Mouse (Mus musculus): Measurements from ENCODE around the gene Brat1. TPM values are rescaled to one million over a fixed set of nuclear protein-coding genes. Genes with fewer than 3 reads are reported as not detected.
"Not testable (repeated sequence)": the region's sequence is repeated elsewhere in the genome, so short reads cannot be mapped to it uniquely, and the experiment has no call there.

The Brat1 gene
- polyA plus RNA-seq, 1 experiment from 2014 or later = 24.3 TPM

GRCm38 (mm10) chr5:140672603-140673002 lies 32.2 kb upstream of the Brat1 start:
- not testable (repeated sequence) for H3K9me3 ChIP-seq (ENCODE audit: control insufficient read depth, low read length); H3K4me3 ChIP-seq (ENCODE audit: low read length); H3K27me3 ChIP-seq (replicated peaks; ENCODE audit: control insufficient read depth, insufficient read depth, low read length); H3K4me1 ChIP-seq (ENCODE audit: control insufficient read depth, insufficient read depth, low read depth, low read length); H3K27ac ChIP-seq (ENCODE audit: low read depth, low read length); ATAC-seq; H3K4me2 ChIP-seq (ENCODE audit: low read length); H3K9ac ChIP-seq (ENCODE audit: low read depth, low read length)
- H3K36me3 ChIP-seq (ENCODE audit: control insufficient read depth, insufficient read depth, low read length) = peaks cover 35% of the 10 kb centered on the region
- WGBS = 90% methylated on average over 6 of the region's 6 CpGs

GRCm38 (mm10) chr5:140674036-140674435 lies 30.8 kb upstream of the Brat1 start:
- WGBS = 88% methylated on average over 17 of the region's 17 CpGs
- H3K9ac ChIP-seq (ENCODE audit: low read depth, low read length) = no peak overlapping the region
- H3K9me3 ChIP-seq (ENCODE audit: control insufficient read depth, low read length) = peaks cover 2% of the 10 kb centered on the region; the same call in 1 of the 2 replicates
- no peaks in the 10 kb centered on the region for H3K4me1 ChIP-seq (ENCODE audit: control insufficient read depth, insufficient read depth, low read depth, low read length)
- no peak overlapping the region for H3K4me3 ChIP-seq (ENCODE audit: low read length)
- H3K27ac ChIP-seq (ENCODE audit: low read depth, low read length) = no peak overlapping the region
- peaks cover 31% of the 10 kb centered on the region for H3K36me3 ChIP-seq (ENCODE audit: control insufficient read depth, insufficient read depth, low read length)
- no peak for ATAC-seq
- H3K27me3 ChIP-seq (replicated peaks; ENCODE audit: control insufficient read depth, insufficient read depth, low read length) = no peaks in the 10 kb centered on the region
- H3K4me2 ChIP-seq (ENCODE audit: low read length) = no peak overlapping the region

GRCm38 (mm10) chr5:140675079-140675478 lies 29.7 kb upstream of the Brat1 start:
- H3K9ac ChIP-seq (ENCODE audit: low read depth, low read length) = no peak overlapping the region
- no peaks in the 10 kb centered on the region for H3K9me3 ChIP-seq (ENCODE audit: control insufficient read depth, low read length)
- H3K4me1 ChIP-seq (ENCODE audit: control insufficient read depth, insufficient read depth, low read depth, low read length) = no peaks in the 10 kb centered on the region
- whole genome bisulfite sequencing = 63% methylated on average over 11 of the region's 11 CpGs
- no peak for ATAC-seq
- no peak overlapping the region for H3K4me3 ChIP-seq (ENCODE audit: low read length)
- H3K36me3 ChIP-seq (ENCODE audit: control insufficient read depth, insufficient read depth, low read length) = peaks cover 21% of the 10 kb centered on the region
- H3K4me2 ChIP-seq (ENCODE audit: low read length) = no peak overlapping the region
- H3K27me3 ChIP-seq (replicated peaks; ENCODE audit: control insufficient read depth, insufficient read depth, low read length) = no peaks in the 10 kb centered on the region
- no peak overlapping the region for H3K27ac ChIP-seq (ENCODE audit: low read depth, low read length)

- no peak overlapping the region for H3K4me3 ChIP-seq (ENCODE audit: low read length)
- H3K9me3 ChIP-seq (ENCODE audit: control insufficient read depth, low read length) = no peaks in the 10 kb centered on the region
- no peaks in the 10 kb centered on the region for H3K4me1 ChIP-seq (ENCODE audit: control insufficient read depth, insufficient read depth, low read depth, low read length)
- H3K27me3 ChIP-seq (replicated peaks; ENCODE audit: control insufficient read depth, insufficient read depth, low read length) = no peaks in the 10 kb centered on the region
- no peak for ATAC-seq
- no peak overlapping the region for H3K9ac ChIP-seq (ENCODE audit: low read depth, low read length)
- H3K4me2 ChIP-seq (ENCODE audit: low read length) = no peak overlapping the region
- H3K36me3 ChIP-seq (ENCODE audit: control insufficient read depth, insufficient read depth, low read length) = peaks cover 22% of the 10 kb centered on the region
- H3K27ac ChIP-seq (ENCODE audit: low read depth, low read length) = no peak overlapping the region; the same call in 1 of the 2 replicates
- 80% methylated on average over 11 of the region's 11 CpGs for whole genome bisulfite sequencing
Measured at GRCm38 (mm10) chr5:140675640-140676039, 29.2 kb upstream of the Brat1 start.

- no peak overlapping the region for H3K4me2 ChIP-seq (ENCODE audit: low read length)
- peaks cover 22% of the 10 kb centered on the region for H3K36me3 ChIP-seq (ENCODE audit: control insufficient read depth, insufficient read depth, low read length)
- H3K4me1 ChIP-seq (ENCODE audit: control insufficient read depth, insufficient read depth, low read depth, low read length) = no peaks in the 10 kb centered on the region
- H3K9ac ChIP-seq (ENCODE audit: low read depth, low read length) = no peak overlapping the region
- H3K9me3 ChIP-seq (ENCODE audit: control insufficient read depth, low read length) = no peaks in the 10 kb centered on the region
- WGBS = 89% methylated on average over 6 of the region's 6 CpGs
- no peak overlapping the region for H3K27ac ChIP-seq (ENCODE audit: low read depth, low read length)
- no peaks in the 10 kb centered on the region for H3K27me3 ChIP-seq (replicated peaks; ENCODE audit: control insufficient read depth, insufficient read depth, low read length)
- ATAC-seq = no peak
- H3K4me3 ChIP-seq (ENCODE audit: low read length) = no peak overlapping the region
Measured at GRCm38 (mm10) chr5:140677137-140677536, 27.7 kb upstream of the Brat1 start.

- Histone ChIP-seq H3K4me2 (ENCODE audit: low read length) (no peak overlapping the region), H3K27ac (ENCODE audit: low read depth, low read length) (no peak overlapping the region), H3K4me3 (ENCODE audit: low read length) (no peak overlapping the region), H3K9me3 (ENCODE audit: control insufficient read depth, low read length) (no peaks in the 10 kb centered on the region), H3K36me3 (ENCODE audit: control insufficient read depth, insufficient read depth, low read length) (peaks cover 17% of the 10 kb centered on the region), H3K27me3 (replicated peaks; ENCODE audit: control insufficient read depth, insufficient read depth, low read length) (no peaks in the 10 kb centered on the region), H3K9ac (ENCODE audit: low read depth, low read length) (no peak overlapping the region), H3K4me1 (ENCODE audit: control insufficient read depth, insufficient read depth, low read depth, low read length) (no peaks in the 10 kb centered on the region)
- ATAC-seq = no peak
- 86% methylated on average over 6 of the region's 6 CpGs for WGBS
Measured at GRCm38 (mm10) chr5:140680051-140680450, 24.8 kb upstream of the Brat1 start.

- H3K4me1 ChIP-seq (ENCODE audit: control insufficient read depth, insufficient read depth, low read depth, low read length) = no peaks in the 10 kb centered on the region
- no peak overlapping the region for H3K9ac ChIP-seq (ENCODE audit: low read depth, low read length)
- H3K36me3 ChIP-seq (ENCODE audit: control insufficient read depth, insufficient read depth, low read length) = peaks cover 17% of the 10 kb centered on the region
- ATAC-seq = no peak
- no peaks in the 10 kb centered on the region for H3K9me3 ChIP-seq (ENCODE audit: control insufficient read depth, low read length)
- no peak overlapping the region for H3K4me3 ChIP-seq (ENCODE audit: low read length)
- no peaks in the 10 kb centered on the region for H3K27me3 ChIP-seq (replicated peaks; ENCODE audit: control insufficient read depth, insufficient read depth, low read length)
- 100% methylated on average over 1 of the region's 1 CpGs for WGBS
- no peak overlapping the region for H3K27ac ChIP-seq (ENCODE audit: low read depth, low read length)
- no peak overlapping the region for H3K4me2 ChIP-seq (ENCODE audit: low read length)
Measured at GRCm38 (mm10) chr5:140680950-140681349, 23.9 kb upstream of the Brat1 start.

- Histone ChIP-seq H3K9ac (ENCODE audit: low read depth, low read length) (no peak overlapping the region), H3K27ac (ENCODE audit: low read depth, low read length) (no peak overlapping the region), H3K36me3 (ENCODE audit: control insufficient read depth, insufficient read depth, low read length) (peaks cover 10% of the 10 kb centered on the region), H3K27me3 (replicated peaks; ENCODE audit: control insufficient read depth, insufficient read depth, low read length) (no peaks in the 10 kb centered on the region), H3K4me1 (ENCODE audit: control insufficient read depth, insufficient read depth, low read depth, low read length) (no peaks in the 10 kb centered on the region), H3K4me2 (ENCODE audit: low read length) (no peak overlapping the region), H3K9me3 (ENCODE audit: control insufficient read depth, low read length) (no peaks in the 10 kb centered on the region), H3K4me3 (ENCODE audit: low read length) (no peak overlapping the region)
- no peak for ATAC-seq
- WGBS = 94% methylated on average over 6 of the region's 6 CpGs
Measured at GRCm38 (mm10) chr5:140682113-140682512, 22.7 kb upstream of the Brat1 start.

GRCm38 (mm10) chr5:140684343-140685148 lies 20.3 kb upstream of the Brat1 start:
- peak; percentile 74 for ATAC-seq
- Histone ChIP-seq H3K4me3 (ENCODE audit: low read length) (no peak overlapping the region), H3K27me3 (replicated peaks; ENCODE audit: control insufficient read depth, insufficient read depth, low read length) (no peaks in the 10 kb centered on the region), H3K9me3 (ENCODE audit: control insufficient read depth, low read length) (no peaks in the 10 kb centered on the region), H3K27ac (ENCODE audit: low read depth, low read length) (no peak overlapping the region), H3K4me1 (ENCODE audit: control insufficient read depth, insufficient read depth, low read depth, low read length) (no peaks in the 10 kb centered on the region), H3K9ac (ENCODE audit: low read depth, low read length) (0 out of 2 replicates have a peak overlapping the region, but pooled peaks have one; percentile 13), H3K4me2 (ENCODE audit: low read length) (no peak overlapping the region), H3K36me3 (ENCODE audit: control insufficient read depth, insufficient read depth, low read length) (peaks cover 12% of the 10 kb centered on the region)
- WGBS = 60% methylated on average over 16 of the region's 16 CpGs
